Mouse (Mus musculus) intestine, embryonic 14.5 days (tissue): Measurements from ENCODE around the gene Dctn1. TPM values are rescaled to one million over a fixed set of nuclear protein-coding genes. Genes with fewer than 3 reads are reported as not detected.
A peak's percentile ranks its signal among the peaks of the same experiment; 100 is the strongest.

ENCODE experiments used
- ATAC-seq: fragments of 200-750 bp; cut with Nextera tagmentation; replicated peaks from 2 replicates; pipeline ENCODE4 v1.8.0; 2017; ENCODE audit warnings: low read depth, moderate number of reproducible peaks, moderate TSS enrichment, moderate library complexity; ENCODE audit not compliant: low FRiP score, low TSS enrichment
- DNase-seq: peaks from one replicate; pipeline ENCODE4 v3.0.0-alpha.2; 2018; ENCODE audit warnings: low spot score
- H3K27ac ChIP-seq: fragments of 300-500 bp; sonication (generic); 2 replicates; pipeline ENCODE4 v1.5.1; 2014; ENCODE audit warnings: low read depth, mild to moderate bottlenecking, control low read depth
- H3K27me3 ChIP-seq: fragments of 300-500 bp; sonication (generic); replicated peaks from 2 replicates; pipeline ENCODE4 v1.6.1; 2014; ENCODE audit warnings: low read length, control low read depth; ENCODE audit not compliant: control insufficient read depth, insufficient read depth
- H3K36me3 ChIP-seq: fragments of 300-500 bp; sonication (generic); 2 replicates; pipeline ENCODE4 v1.6.1; 2014; ENCODE audit warnings: low read length, control low read depth; ENCODE audit not compliant: control insufficient read depth, insufficient read depth
- H3K4me1 ChIP-seq: fragments of 300-500 bp; sonication (generic); replicated peaks from 2 replicates; pipeline ENCODE4 v1.6.1; 2014; ENCODE audit warnings: low read length, control low read depth, mixed read lengths; ENCODE audit not compliant: control insufficient read depth, insufficient read depth
- H3K4me2 ChIP-seq: fragments of 300-500 bp; sonication (generic); 2 replicates; pipeline ENCODE4 v1.6.1; 2014; ENCODE audit warnings: low read length
- H3K4me3 ChIP-seq: fragments of 300-500 bp; sonication (generic); 2 replicates; pipeline ENCODE4 v1.5.1; 2014; ENCODE audit warnings: low read depth, low read length, control low read depth, mixed read lengths
- H3K9ac ChIP-seq: fragments of 300-500 bp; sonication (generic); 2 replicates; pipeline ENCODE4 v1.6.1; 2014; ENCODE audit warnings: mild to moderate bottlenecking, low read length
- H3K9me3 ChIP-seq: fragments of 300-500 bp; sonication (generic); 2 replicates; pipeline ENCODE4 v1.6.1; 2016; ENCODE audit warnings: low read length, control low read depth; ENCODE audit not compliant: control insufficient read depth
- whole genome bisulfite sequencing: fragments of 180-500 bp; shearing (Covaris S2); extraction: QIAGEN DNeasy Blood & Tissue Kit; methylation state at CpG from one replicate; pipeline ENCODE4 v1.1.7; 2014; 5-methylcytosine and 5-hydroxymethylcytosine counted together
- polyA plus RNA-seq: library from polyadenylated mRNA; unstranded; fragments of >200 nt; fragmentation: Nextera tagmentation; extraction: Ambion mirVana; gene quantifications from 2 replicates; pipeline ENCODE4 v1.2.1, GENCODE M21; 2014

Dctn1 gene
- polyA plus RNA-seq, 1 experiment from 2014 or later: 76.0 TPM

GRCm38 (mm10) chr6:83166243-83166630 lies 517 bp downstream of the Dctn1 start:
- ATAC-seq: no peak
- peak overlapping the region; percentile 64 for H3K9ac ChIP-seq
- no peak overlapping the region for H3K27ac ChIP-seq
- H3K27me3 ChIP-seq: peaks cover 15% of the 10 kb centered on the region
- DNase-seq: no peak
- H3K36me3 ChIP-seq: peaks cover 5% of the 10 kb centered on the region; the same call in 1 of the 2 replicates
- H3K4me3 ChIP-seq: peak overlapping the region; percentile 54
- 2% methylated on average over 12 of the region's 12 CpGs for WGBS
- H3K4me2 ChIP-seq: peak overlapping the region; percentile 84
- H3K9me3 ChIP-seq: no peaks in the 10 kb centered on the region
- H3K4me1 ChIP-seq: peaks cover 25% of the 10 kb centered on the region

DNA sequence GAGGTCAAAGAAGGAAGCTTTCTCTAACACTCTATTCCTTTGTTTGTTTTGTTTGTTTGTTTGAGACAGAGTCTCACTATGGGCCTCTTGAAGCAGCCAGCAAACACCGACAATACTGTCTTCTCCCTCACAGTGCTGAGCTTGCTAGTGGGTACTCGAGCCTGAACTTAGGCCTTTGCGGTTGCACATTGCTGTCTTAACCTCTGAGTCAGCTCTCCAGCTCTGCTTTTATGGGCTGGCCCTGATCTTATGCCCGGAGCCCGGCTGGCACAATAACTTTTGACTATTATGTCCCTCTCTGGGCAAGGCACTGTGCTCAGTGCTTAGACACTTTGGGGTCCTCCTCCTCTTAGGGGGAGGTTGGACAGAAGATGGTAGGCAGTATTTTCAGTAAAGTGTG lies 4.2 kb downstream of the Dctn1 start:
- H3K27me3 ChIP-seq: no peaks in the 10 kb centered on the region
- H3K4me2 ChIP-seq: no peak overlapping the region
- H3K27ac ChIP-seq: no peak overlapping the region
- H3K9ac ChIP-seq: no peak overlapping the region
- H3K9me3 ChIP-seq: no peaks in the 10 kb centered on the region
- 77% methylated on average over 5 of the region's 5 CpGs for WGBS
- H3K4me1 ChIP-seq: peaks cover 11% of the 10 kb centered on the region
- no peak for ATAC-seq
- H3K36me3 ChIP-seq: peaks cover 5% of the 10 kb centered on the region; the same call in 1 of the 2 replicates
- no peak overlapping the region for H3K4me3 ChIP-seq
- no peak for DNase-seq

DNA sequence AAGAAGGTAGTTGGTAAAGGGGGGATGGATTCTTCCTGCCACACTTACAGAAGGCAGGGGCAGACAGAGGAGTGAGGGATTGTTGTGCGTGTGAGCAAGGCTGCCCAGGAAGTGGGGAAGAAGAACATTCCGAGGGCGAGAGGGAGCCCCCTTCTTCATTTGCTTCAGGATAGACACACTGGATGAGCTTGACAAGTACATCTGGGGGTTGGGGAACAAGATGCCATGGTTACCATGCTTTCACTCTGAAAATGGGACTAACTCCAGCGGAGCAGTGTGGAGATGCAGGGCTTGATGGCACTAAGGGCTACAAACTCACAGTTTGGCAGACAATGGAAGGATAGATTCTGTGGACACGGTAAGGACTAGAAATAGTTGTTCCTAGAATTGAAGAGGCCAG lies 5.3 kb downstream of the Dctn1 start:
- 80% methylated on average over 5 of the region's 5 CpGs for WGBS
- no peak for ATAC-seq
- no peaks in the 10 kb centered on the region for H3K9me3 ChIP-seq

GRCm38 (mm10) chr6:83172240-83172920 lies 6.7 kb downstream of the Dctn1 start:
- ATAC-seq: no peak
- Histone ChIP-seq H3K4me3 (no peak overlapping the region), H3K9me3 (no peaks in the 10 kb centered on the region), H3K27ac (no peak overlapping the region), H3K27me3 (no peaks in the 10 kb centered on the region), H3K4me1 (no peaks in the 10 kb centered on the region), H3K9ac (no peak overlapping the region), H3K36me3 (peaks cover 11% of the 10 kb centered on the region; the same call in 1 of the 2 replicates), H3K4me2 (no peak overlapping the region)
- DNase-seq: no peak
- WGBS: 67% methylated on average over 9 of the region's 9 CpGs

More for the DNA sequence above, 5.3 kb downstream of the Dctn1 start:
- Histone ChIP-seq H3K9ac (no peak overlapping the region), H3K27me3 (no peaks in the 10 kb centered on the region), H3K4me3 (no peak overlapping the region), H3K36me3 (peaks cover 9% of the 10 kb centered on the region; the same call in 1 of the 2 replicates), H3K4me1 (peaks cover 8% of the 10 kb centered on the region), H3K27ac (no peak overlapping the region), H3K4me2 (no peak overlapping the region)
- no peak for DNase-seq

DNA sequence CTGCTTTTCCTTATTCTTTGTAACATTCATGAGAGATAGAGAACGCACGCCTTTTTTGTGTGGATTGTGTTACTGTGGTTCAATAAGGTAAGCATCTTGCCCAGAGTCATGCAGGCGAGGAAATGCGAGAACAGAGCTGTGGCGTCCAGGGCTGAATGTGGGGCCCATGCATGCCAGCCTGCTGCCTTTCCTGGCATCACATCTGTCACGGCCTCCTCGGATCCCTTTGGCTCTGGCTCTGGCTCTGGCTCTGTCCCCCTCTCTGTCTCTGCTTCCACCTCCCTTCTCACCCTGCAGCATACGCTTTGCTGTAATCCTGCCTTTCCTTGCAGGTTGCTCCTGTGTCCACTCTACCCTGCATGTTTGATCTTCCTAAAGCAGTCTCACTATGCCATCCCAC lies 10.3 kb downstream of the Dctn1 start:
- Histone ChIP-seq H3K9ac (no peak overlapping the region), H3K4me1 (peaks cover 12% of the 10 kb centered on the region), H3K36me3 (peaks cover 6% of the 10 kb centered on the region; the same call in 1 of the 2 replicates), H3K27me3 (no peaks in the 10 kb centered on the region), H3K4me2 (no peak overlapping the region), H3K4me3 (no peak overlapping the region), H3K27ac (no peak overlapping the region), H3K9me3 (no peaks in the 10 kb centered on the region)
- no peak for ATAC-seq
- WGBS: 85% methylated on average over 8 of the region's 8 CpGs
- DNase-seq: no peak

DNA sequence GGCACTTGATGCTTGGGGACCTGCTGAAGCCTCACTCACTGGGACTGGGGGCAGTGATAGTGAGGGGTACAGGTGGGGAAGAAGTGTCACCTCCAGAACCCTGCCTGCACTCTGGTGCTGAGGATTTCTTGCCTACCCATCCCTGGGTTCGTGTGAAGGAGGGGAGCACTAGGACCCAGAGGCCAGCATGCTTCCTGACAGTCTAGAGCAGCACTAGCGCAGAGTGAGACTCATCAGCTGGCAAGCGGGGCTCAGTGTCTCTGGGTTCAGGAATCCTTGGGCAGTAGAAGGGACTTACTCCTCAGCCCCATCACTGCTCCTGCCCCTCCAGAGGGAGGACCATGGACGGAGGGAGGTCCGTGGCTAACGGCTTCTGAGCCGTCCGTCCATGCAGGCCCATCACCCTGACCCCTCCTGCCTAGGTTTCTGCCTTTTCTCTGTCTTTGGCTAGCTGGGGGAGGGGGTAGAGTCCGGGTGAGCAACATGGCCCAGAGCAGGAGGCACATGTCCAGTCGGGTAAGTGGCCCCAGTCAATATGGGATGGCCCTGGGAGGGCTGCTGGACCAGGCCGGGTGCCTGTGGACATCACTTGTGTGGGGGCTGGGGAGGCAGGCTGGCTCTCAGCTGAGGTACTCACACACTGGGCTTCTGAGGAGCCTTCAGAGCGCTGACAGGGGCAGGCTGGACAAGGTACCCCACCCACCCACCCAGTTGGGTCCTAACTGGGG lies 13.8 kb downstream of the Dctn1 start:
- Histone ChIP-seq H3K4me3 (peak overlapping the region; percentile 17), H3K36me3 (peaks cover 28% of the 10 kb centered on the region), H3K4me1 (peaks cover 12% of the 10 kb centered on the region), H3K27ac (no peak overlapping the region), H3K9ac (peak overlapping the region; percentile 35; the same call in 1 of the 2 replicates), H3K4me2 (peak overlapping the region; percentile 49), H3K9me3 (no peaks in the 10 kb centered on the region), H3K27me3 (no peaks in the 10 kb centered on the region)
- ATAC-seq: peak; percentile 56
- DNase-seq: no peak
- 19% methylated on average over 12 of the region's 12 CpGs for WGBS

DNA sequence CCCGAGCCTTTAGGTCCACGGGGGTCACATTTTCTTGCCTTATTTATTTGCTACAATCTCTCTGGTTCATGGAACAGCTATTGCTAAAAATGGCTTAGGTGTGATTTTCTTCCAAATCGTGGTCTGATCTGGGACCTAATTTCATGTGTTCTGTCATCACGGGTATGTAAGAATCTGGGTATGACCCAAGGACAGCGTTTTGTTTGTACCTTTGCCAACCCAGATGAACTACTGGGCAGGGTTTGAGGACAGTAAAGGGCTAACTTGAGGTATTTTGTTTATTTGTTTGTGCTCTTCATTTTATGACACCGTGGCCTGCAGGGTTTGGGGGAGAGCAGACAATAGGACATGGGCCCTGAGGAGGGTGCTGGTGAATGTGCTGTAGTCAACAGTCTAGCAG lies 14.9 kb downstream of the Dctn1 start:
- H3K27me3 ChIP-seq: no peaks in the 10 kb centered on the region
- H3K9me3 ChIP-seq: no peaks in the 10 kb centered on the region
- WGBS: 77% methylated on average over 6 of the region's 6 CpGs
- no peak overlapping the region for H3K9ac ChIP-seq
- no peak overlapping the region for H3K4me2 ChIP-seq
- no peak overlapping the region for H3K4me3 ChIP-seq
- DNase-seq: no peak
- H3K4me1 ChIP-seq: peaks cover 12% of the 10 kb centered on the region
- no peak overlapping the region for H3K27ac ChIP-seq
- ATAC-seq: no peak
- peaks cover 32% of the 10 kb centered on the region for H3K36me3 ChIP-seq

- ATAC-seq (no peak), DNase-seq (no peak)
- H3K36me3 ChIP-seq: peaks cover 42% of the 10 kb centered on the region
- no peak overlapping the region for H3K4me2 ChIP-seq
- H3K27me3 ChIP-seq: no peaks in the 10 kb centered on the region
- no peaks in the 10 kb centered on the region for H3K9me3 ChIP-seq
- H3K27ac ChIP-seq: no peak overlapping the region
- H3K4me1 ChIP-seq: peaks cover 6% of the 10 kb centered on the region; the same call in 1 of the 2 replicates
- H3K4me3 ChIP-seq: no peak overlapping the region
- no peak overlapping the region for H3K9ac ChIP-seq
- WGBS: 91% methylated on average over 3 of the region's 3 CpGs
These were observed 19.2 kb downstream of the Dctn1 start for GRCm38 (mm10) chr6:83184858-83185435.
